Mouse (Mus musculus) spleen, postnatal 14 days (tissue): ENCODE data around the gene Plcz1.

ENCODE experiments used
- DNase-seq, 2 experiments: peaks; one replicate each; pipeline ENCODE4 v3.0.0; 2021 to 2022; ENCODE audit warnings: low spot score in 2 of 2

Gene Plcz1

GRCm38 (mm10) chr6:140041357-140041756 lies at the start of gene Plcz1:
Gene Plcz1, minus strand, starts transcription at chr6:140041457.
- no peak for DNase-seq

- DNase-seq: no peak
These were observed 48.6 kb upstream of the Plcz1 start for GRCm38 (mm10) chr6:140089855-140090254.

- no peak for DNase-seq
These were observed 40.5 kb upstream of the Plcz1 start for GRCm38 (mm10) chr6:140081739-140082138.

- no peak for DNase-seq
These were observed 39.7 kb upstream of the Plcz1 start for GRCm38 (mm10) chr6:140080933-140081332.

GRCm38 (mm10) chr6:140069177-140069576 lies 27.9 kb upstream of the Plcz1 start:
- no peak for DNase-seq

GRCm38 (mm10) chr6:140054271-140054928 lies 13.1 kb upstream of the Plcz1 start:
- DNase-seq: no peak

GRCm38 (mm10) chr6:140051476-140051875 lies 10.2 kb upstream of the Plcz1 start:
- no peak for DNase-seq

GRCm38 (mm10) chr6:140040952-140041351 lies 305 bp downstream of the Plcz1 start, which contains the start of gene Capza3:
Gene Capza3, plus strand, starts transcription at chr6:140041252.
- DNase-seq: no peak

GRCm38 (mm10) chr6:140024404-140024803 lies 16.9 kb downstream of the Plcz1 start:
- DNase-seq: no peak

GRCm38 (mm10) chr6:140005181-140005580 lies 36.1 kb downstream of the Plcz1 start:
- no peak for DNase-seq

- no peak for DNase-seq
These were observed 51.7 kb downstream of the Plcz1 start for GRCm38 (mm10) chr6:139989597-139989996.

- no peak for DNase-seq
These were observed 52.2 kb downstream of the Plcz1 start for GRCm38 (mm10) chr6:139989075-139989474.

GRCm38 (mm10) chr6:139986564-139986963 lies 54.7 kb downstream of the Plcz1 start:
- DNase-seq: no peak

- no peak for DNase-seq
These were observed 57.2 kb downstream of the Plcz1 start for GRCm38 (mm10) chr6:139984069-139984468.

- no peak for DNase-seq
These were observed 60.2 kb downstream of the Plcz1 start for GRCm38 (mm10) chr6:139981061-139981460.

- DNase-seq: no peak
These were observed 63.1 kb downstream of the Plcz1 start for GRCm38 (mm10) chr6:139978114-139978513.

GRCm38 (mm10) chr6:139974668-139975067 lies 66.6 kb downstream of the Plcz1 start:
- DNase-seq: no peak

- no peak for DNase-seq
These were observed 69.5 kb downstream of the Plcz1 start for GRCm38 (mm10) chr6:139971608-139972298.

- no peak for DNase-seq
These were observed 74.6 kb downstream of the Plcz1 start for GRCm38 (mm10) chr6:139966684-139967083.

GRCm38 (mm10) chr6:139964895-139965294 lies 76.4 kb downstream of the Plcz1 start:
- DNase-seq: no peak

GRCm38 (mm10) chr6:139963775-139964174 lies 77.5 kb downstream of the Plcz1 start:
- DNase-seq: no peak

- DNase-seq: no peak
These were observed 83.6 kb downstream of the Plcz1 start for GRCm38 (mm10) chr6:139957531-139958241.

- DNase-seq: no peak
These were observed 87.7 kb downstream of the Plcz1 start for GRCm38 (mm10) chr6:139953596-139953995.
